Mouse (Mus musculus) WW6 (cell line): ENCODE results near the gene Ehd2.

ENCODE experiments used
- DNase-seq: peaks from one replicate; pipeline ENCODE4 v3.0.0-alpha.2; 2013; ENCODE audit warnings: low read depth, low spot score

Gene Ehd2

GRCm38 (mm10) chr7:15907971-15908590, 59.3 kb downstream of the Ehd2 start:
- DNase-seq: no peak

GRCm38 (mm10) chr7:15906602-15907001, 60.8 kb downstream of the Ehd2 start:
- no peak for DNase-seq

GRCm38 (mm10) chr7:15905861-15906260, 61.5 kb downstream of the Ehd2 start:
- DNase-seq: no peak

GRCm38 (mm10) chr7:15901366-15902048, 65.9 kb downstream of the Ehd2 start:
- DNase-seq: no peak
